Mouse (Mus musculus) megakaryocyte, embryonic 14.5 days (primary cell): Measurements from ENCODE around the gene Plekha1. TPM values are rescaled to one million over a fixed set of nuclear protein-coding genes. Genes with fewer than 3 reads are reported as not detected.

ENCODE experiments used
- H3K27me3 ChIP-seq: replicated peaks from 2 replicates; pipeline ENCODE3; 2012; ENCODE audit warnings: inconsistent platforms
- H3K36me3 ChIP-seq: replicated peaks from 2 replicates; pipeline ENCODE3; 2012; ENCODE audit warnings: low read length, inconsistent platforms, mixed read lengths
- H3K4me1 ChIP-seq: 2 replicates; pipeline ENCODE4 v1.6.1; 2012; ENCODE audit warnings: inconsistent platforms
- H3K4me3 ChIP-seq: replicated peaks from 2 replicates; pipeline ENCODE3; 2012; ENCODE audit warnings: moderate library complexity, mild to moderate bottlenecking, inconsistent platforms
- H3K9me3 ChIP-seq: 2 replicates; pipeline ENCODE4 v1.6.1; 2012; ENCODE audit warnings: inconsistent platforms
- FLI1 ChIP-seq: IDR thresholded peaks from 2 replicates; pipeline ENCODE4 v1.6.1; 2012; ENCODE audit warnings: low read length, inconsistent platforms, mixed read lengths
- GATA1 ChIP-seq: IDR thresholded peaks from 3 replicates; pipeline ENCODE4 v1.6.1; 2012; ENCODE audit warnings: mixed read lengths, low read length, inconsistent platforms, borderline replicate concordance
- polyA plus RNA-seq: library from polyadenylated mRNA; stranded (reverse); fragments of >175 nt; gene quantifications from 2 replicates; pipeline ENCODE4 v1.2.3, GENCODE M21; 2012; ENCODE audit warnings: low replicate concordance; ENCODE audit not compliant: insufficient read depth

Gene Plekha1
- polyA plus RNA-seq, 1 experiment = 2.1 TPM

DNA sequence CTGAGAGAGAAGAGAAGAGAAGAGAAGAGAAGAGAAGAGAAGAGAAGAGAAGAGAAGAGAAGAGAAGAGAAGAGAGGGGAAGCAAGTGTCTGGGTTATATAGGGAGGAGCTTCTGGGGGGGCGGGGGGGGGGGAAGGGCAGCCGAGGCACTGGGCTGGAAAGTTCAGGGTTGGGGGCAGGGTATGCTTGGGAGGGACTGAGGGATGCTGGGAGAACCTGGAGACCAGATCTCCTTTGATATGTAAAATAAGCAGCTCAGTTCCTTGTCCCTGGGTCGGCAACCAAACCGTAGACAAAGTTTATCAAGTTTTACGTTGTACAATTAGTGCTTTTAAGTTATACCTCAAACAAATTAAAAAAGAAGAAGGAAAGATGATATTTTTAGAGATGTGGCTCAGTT lies 5.6 kb upstream of the Plekha1 start:
- TF ChIP-seq GATA1 = no peak
- TF ChIP-seq FLI1 = no peak
- Histone ChIP-seq H3K4me1 (no peaks in the 10 kb centered on the region), H3K27me3 (peaks cover 51% of the 10 kb centered on the region), H3K9me3 (no peaks in the 10 kb centered on the region), H3K4me3 (no peak overlapping the region), H3K36me3 (no peaks in the 10 kb centered on the region)

DNA sequence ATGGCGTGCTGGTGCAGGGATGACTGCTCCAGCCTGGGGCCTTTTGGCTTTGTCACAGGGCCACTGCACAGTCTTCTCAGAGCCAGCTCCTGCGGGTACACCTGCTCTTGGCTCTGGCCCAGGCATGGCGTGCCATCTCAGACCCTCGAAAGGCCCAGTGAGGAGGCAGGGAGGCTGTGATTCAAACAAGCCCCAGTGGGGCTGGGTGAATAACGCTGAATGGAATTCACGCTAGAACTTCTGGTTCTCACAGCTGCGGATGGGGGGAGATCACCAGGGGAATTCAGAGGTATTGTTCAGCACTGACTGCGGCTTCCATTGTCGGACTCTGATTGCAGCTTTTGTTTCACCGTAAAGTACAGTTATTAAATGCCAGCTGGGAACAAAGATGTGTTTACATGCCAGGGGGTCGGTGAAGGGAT lies 4.8 kb upstream of the Plekha1 start:
- H3K4me3 ChIP-seq = no peak overlapping the region
- TF ChIP-seq GATA1 (no peak), FLI1 (no peak)
- peaks cover 54% of the 10 kb centered on the region for H3K27me3 ChIP-seq
- H3K9me3 ChIP-seq = no peaks in the 10 kb centered on the region
- H3K36me3 ChIP-seq = no peaks in the 10 kb centered on the region
- peaks cover 5% of the 10 kb centered on the region for H3K4me1 ChIP-seq

DNA sequence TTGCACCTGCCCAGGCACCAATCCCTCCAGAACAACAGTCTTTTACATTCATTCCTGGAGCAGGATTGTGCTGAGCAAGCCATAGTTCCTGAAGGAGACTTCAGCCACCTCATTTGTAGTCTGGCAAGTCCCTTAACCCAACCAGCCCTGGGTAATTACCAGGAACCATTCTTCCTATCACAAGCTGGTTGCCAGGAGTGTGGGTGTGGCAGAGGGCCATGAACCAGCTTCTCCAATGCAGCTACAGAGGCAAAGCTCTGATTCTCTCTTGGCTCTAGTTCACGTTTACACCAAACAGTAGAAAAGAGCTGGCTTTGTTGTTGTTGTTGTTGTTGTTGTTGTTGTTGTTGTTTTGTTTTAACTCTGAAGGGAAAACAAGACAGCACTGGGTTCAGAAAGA lies 3.1 kb upstream of the Plekha1 start:
- H3K4me3 ChIP-seq = no peak overlapping the region
- H3K9me3 ChIP-seq = no peaks in the 10 kb centered on the region
- peaks cover 15% of the 10 kb centered on the region for H3K4me1 ChIP-seq
- peaks cover 64% of the 10 kb centered on the region for H3K27me3 ChIP-seq
- TF ChIP-seq FLI1 = no peak
- TF ChIP-seq GATA1 = no peak
- no peaks in the 10 kb centered on the region for H3K36me3 ChIP-seq

DNA sequence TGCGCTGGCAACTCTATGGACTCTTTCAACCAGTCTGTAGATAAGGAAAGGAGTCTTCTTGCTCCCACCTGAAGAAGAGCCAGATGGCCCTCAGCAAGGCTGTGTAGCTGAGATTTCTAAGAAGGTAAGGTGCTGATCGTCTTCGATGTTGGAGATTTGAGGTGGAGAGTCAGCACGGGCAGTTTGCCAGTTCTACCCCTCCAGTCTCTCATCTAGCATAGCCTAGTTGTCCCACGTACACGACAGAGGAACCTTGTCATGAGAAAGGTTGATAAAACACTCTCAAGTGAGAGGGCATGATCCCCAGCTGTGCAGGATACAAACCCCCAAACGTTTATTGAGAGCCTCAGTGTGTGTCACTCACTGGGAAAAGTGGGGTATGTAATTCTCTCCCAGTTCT lies 845 bp upstream of the Plekha1 start:
- Histone ChIP-seq H3K4me1 (peaks cover 15% of the 10 kb centered on the region), H3K9me3 (no peaks in the 10 kb centered on the region), H3K4me3 (no peak overlapping the region), H3K27me3 (peaks cover 64% of the 10 kb centered on the region), H3K36me3 (no peaks in the 10 kb centered on the region)
- TF ChIP-seq GATA1 (no peak), FLI1 (no peak)

DNA sequence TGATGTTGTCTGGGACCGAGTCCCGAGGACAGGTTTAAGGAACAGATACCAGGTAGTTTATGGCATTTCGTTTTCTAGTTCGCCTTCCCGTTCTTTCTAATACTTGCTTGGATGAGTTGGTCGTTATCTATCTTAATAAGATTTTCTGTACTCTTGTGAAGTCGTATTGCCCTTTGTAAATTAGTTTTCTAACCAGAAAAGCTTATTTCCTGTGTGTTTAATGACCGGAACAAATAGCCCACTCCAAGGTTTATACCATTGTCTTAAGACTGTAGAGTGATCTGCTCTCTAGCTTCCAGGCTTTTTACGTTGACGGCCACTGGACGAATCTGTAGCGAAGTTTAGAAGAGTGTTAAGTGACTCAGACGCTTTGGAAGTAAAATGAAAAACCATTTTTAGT lies 1.1 kb downstream of the Plekha1 start:
- Histone ChIP-seq H3K27me3 (peaks cover 56% of the 10 kb centered on the region), H3K36me3 (no peaks in the 10 kb centered on the region), H3K4me3 (peak overlapping the region; percentile 94), H3K4me1 (peaks cover 15% of the 10 kb centered on the region), H3K9me3 (no peaks in the 10 kb centered on the region)
- TF ChIP-seq FLI1 = no peak
- TF ChIP-seq GATA1 = no peak

DNA sequence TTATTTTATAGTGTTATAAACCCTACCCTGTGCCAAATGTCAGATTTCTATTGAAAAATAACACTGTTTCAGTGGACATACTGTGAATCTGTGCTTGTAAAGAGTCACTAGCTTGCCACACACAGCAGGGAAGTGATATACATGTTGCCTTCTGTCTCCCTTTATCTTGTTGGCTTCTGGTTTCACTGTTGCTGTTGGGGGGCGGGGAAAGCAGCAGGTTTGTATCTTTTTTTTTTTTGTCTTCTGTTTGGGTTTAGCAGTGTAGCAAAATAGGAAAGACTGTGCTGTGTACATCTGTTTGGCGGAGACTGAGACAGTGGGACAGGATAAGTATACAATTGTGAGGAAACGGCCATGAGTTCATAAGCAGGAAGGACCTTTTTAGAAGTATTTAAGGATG lies 1.7 kb downstream of the Plekha1 start:
- Histone ChIP-seq H3K4me1 (peaks cover 15% of the 10 kb centered on the region), H3K27me3 (peaks cover 51% of the 10 kb centered on the region), H3K9me3 (no peaks in the 10 kb centered on the region), H3K4me3 (no peak overlapping the region), H3K36me3 (no peaks in the 10 kb centered on the region)
- TF ChIP-seq FLI1 = no peak
- no peak for TF ChIP-seq GATA1

DNA sequence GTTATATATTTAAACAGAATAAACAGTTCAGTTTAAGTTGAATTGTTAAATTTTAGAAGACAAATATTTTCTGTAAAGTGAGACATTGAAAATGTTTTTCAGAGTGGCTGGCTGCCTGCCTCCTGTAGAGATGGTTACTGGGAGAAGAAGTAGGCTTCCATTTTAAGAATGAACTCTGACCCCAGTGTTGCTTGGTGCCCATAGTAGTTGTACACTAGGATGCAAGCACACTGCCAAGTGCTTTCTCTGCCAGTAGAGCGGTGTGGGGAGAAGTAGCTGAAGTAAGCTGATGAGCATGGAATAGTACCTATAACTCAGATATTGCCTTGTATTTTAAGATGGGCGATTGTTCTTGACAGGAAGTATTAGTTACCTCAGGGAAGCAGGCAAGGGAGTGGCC lies 18.6 kb downstream of the Plekha1 start:
- H3K36me3 ChIP-seq = no peaks in the 10 kb centered on the region
- no peak overlapping the region for H3K4me3 ChIP-seq
- H3K9me3 ChIP-seq = no peaks in the 10 kb centered on the region
- TF ChIP-seq GATA1 (no peak), FLI1 (no peak)
- peaks cover 12% of the 10 kb centered on the region; the same call in 1 of the 2 replicates for H3K4me1 ChIP-seq
- no peaks in the 10 kb centered on the region for H3K27me3 ChIP-seq

DNA sequence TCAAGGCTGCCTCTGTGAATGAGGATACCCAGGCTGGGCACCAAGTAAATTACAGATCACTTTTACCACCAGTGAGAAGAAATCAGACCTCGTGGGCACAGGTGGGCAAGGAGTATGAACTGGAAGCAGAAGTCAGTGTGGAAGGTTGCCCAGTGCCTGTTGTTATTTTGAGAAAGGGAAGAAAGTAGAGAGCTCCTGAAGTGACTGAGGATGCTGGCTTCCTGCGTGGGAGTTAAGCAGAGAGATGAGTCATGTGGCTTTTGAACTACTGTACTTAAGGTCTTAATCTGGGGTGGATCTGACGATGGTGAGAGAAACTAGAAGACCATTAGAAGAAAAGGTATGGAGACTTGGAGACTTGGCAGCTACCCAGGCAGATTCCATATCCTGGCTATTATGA lies 20.7 kb downstream of the Plekha1 start:
- H3K36me3 ChIP-seq = no peaks in the 10 kb centered on the region
- H3K27me3 ChIP-seq = no peaks in the 10 kb centered on the region
- H3K9me3 ChIP-seq = no peaks in the 10 kb centered on the region
- no peak for TF ChIP-seq GATA1
- no peak for TF ChIP-seq FLI1
- H3K4me3 ChIP-seq = no peak overlapping the region
- peaks cover 12% of the 10 kb centered on the region; the same call in 1 of the 2 replicates for H3K4me1 ChIP-seq

DNA sequence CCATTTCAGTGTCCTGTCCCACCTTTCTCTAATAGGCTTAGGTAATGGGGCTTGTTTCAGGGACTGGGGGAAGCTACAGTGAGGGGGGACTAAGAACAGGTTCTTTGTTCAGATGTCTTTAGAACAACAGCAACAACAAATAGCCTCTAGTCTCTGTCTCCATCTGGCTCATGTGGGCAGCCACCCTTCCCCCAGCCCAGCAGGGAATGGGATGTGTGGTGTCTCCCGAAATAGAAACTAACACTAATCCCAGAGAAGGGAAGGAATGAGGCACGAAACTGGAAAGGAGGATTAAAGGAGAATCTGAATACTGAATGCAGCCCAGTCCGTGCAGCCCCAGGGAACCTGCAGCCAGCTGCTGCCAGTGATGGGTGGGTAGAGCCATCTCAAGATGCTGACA lies 22.4 kb downstream of the Plekha1 start:
- Histone ChIP-seq H3K36me3 (no peaks in the 10 kb centered on the region), H3K9me3 (no peaks in the 10 kb centered on the region), H3K4me3 (no peak overlapping the region), H3K27me3 (no peaks in the 10 kb centered on the region), H3K4me1 (peaks cover 12% of the 10 kb centered on the region; the same call in 1 of the 2 replicates)
- TF ChIP-seq FLI1 = no peak
- no peak for TF ChIP-seq GATA1

DNA sequence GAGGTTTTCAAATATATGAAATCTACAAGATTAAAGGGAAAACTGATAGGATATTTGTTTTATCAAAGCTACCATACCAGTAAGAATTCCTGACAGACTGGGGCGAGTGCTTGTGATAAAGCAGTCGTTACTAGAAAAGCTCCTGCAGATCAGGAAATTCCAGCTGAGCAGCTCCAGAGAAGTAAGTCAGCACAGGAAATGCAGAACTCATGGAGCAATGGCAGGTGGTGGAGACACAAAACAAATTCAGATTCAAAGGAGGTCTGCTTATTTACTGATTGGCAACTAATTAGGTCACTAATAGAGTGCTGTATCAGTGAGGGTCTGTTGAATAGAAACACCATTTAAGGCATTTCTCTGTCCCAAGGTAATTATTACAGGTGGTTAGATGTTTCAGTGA lies 25.3 kb downstream of the Plekha1 start:
- Histone ChIP-seq H3K27me3 (no peaks in the 10 kb centered on the region), H3K9me3 (no peaks in the 10 kb centered on the region), H3K4me3 (no peak overlapping the region), H3K36me3 (no peaks in the 10 kb centered on the region), H3K4me1 (peaks cover 11% of the 10 kb centered on the region; the same call in 1 of the 2 replicates)
- TF ChIP-seq FLI1 (no peak), GATA1 (no peak)

DNA sequence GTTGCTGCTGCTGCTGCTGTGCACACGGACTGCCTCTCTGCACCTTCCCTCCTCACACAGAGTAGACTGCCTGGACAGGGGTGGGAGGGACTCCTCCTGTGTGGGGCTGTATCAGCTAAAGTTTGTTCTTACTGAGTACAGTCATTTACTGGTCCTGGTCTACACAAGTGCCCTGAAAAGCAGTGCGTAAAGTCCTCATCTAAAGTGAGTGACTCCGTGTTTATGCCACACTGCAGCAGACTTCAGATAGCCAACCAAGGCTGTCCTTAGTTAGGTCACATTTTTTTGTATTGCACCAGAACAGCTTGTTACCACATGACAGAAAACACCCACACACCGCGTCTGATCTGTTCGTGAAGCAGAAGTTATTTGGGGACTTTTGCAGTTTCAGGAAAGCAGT lies 27.4 kb downstream of the Plekha1 start:
- Histone ChIP-seq H3K9me3 (no peaks in the 10 kb centered on the region), H3K4me3 (no peak overlapping the region), H3K4me1 (0 out of 2 replicates have a peak, but pooled peaks cover 3% of the 10 kb centered on the region), H3K27me3 (no peaks in the 10 kb centered on the region), H3K36me3 (no peaks in the 10 kb centered on the region)
- TF ChIP-seq FLI1 (no peak), GATA1 (no peak)
